Mouse (Mus musculus): ENCODE data around the gene Zfp369. TPM values are rescaled to one million over a fixed set of nuclear protein-coding genes. Genes with fewer than 3 reads are reported as not detected.

Zfp369 gene
- polyA plus RNA-seq (2012; rRNA removed; ENCODE audit: low replicate concordance), result 17.0 and 24.9 TPM in 2 replicates

GRCm38 (mm10) chr13:65278383-65279341, at the start of gene Zfp369:
Zfp369 (plus strand) TSS chr13:65278814.

GRCm38 (mm10) chr13:65259239-65259638, 19.4 kb upstream of the Zfp369 start, which contains the start of gene Gm10775:
Gm10775 (plus strand) TSS chr13:65259539.

Other genes with a start within 250 kb of the Zfp369 start
- gene Spata31d1c, start 245.8 kb upstream of the Zfp369 start, polyA plus RNA-seq (2012; rRNA removed; ENCODE audit: low replicate concordance), result 0.03 TPM in 1 of 2 replicates, not detected in the other
- not detected in 2 replicates for gene Prss47, start 226.1 kb upstream of the Zfp369 start, polyA plus RNA-seq (2012; rRNA removed; ENCODE audit: low replicate concordance)
- 18.7 and 19.9 TPM in 2 replicates for gene Mfsd14b, start 165.8 kb upstream of the Zfp369 start, polyA plus RNA-seq (2012; rRNA removed; ENCODE audit: low replicate concordance)
- not detected in 2 replicates for gene Olfr465-ps1, start 140.7 kb upstream of the Zfp369 start, polyA plus RNA-seq (2012; rRNA removed; ENCODE audit: low replicate concordance)
- not detected in 2 replicates for gene Olfr466, start 128.6 kb upstream of the Zfp369 start, polyA plus RNA-seq (2012; rRNA removed; ENCODE audit: low replicate concordance)
- not detected in 2 replicates for gene Nlrp4f, start 72.8 kb upstream of the Zfp369 start, polyA plus RNA-seq (2012; rRNA removed; ENCODE audit: low replicate concordance)
- not detected in 2 replicates for gene Gm10775, start 19.3 kb upstream of the Zfp369 start, polyA plus RNA-seq (2012; rRNA removed; ENCODE audit: low replicate concordance)
- gene Gm10139, start 233.9 kb downstream of the Zfp369 start, polyA plus RNA-seq (2012; rRNA removed; ENCODE audit: low replicate concordance), result not detected in 2 replicates